Mouse (Mus musculus) C2C12 (cell line): Measurements from ENCODE around the gene Cd80. TPM values are rescaled to one million over a fixed set of nuclear protein-coding genes. Genes with fewer than 3 reads are reported as not detected.

Experiments
- H3K27me3 ChIP-seq: one replicate; pipeline ENCODE4 v1.6.1; 2011; ENCODE audit not compliant: control insufficient read depth, insufficient read depth, insufficient read length
- H3K36me3 ChIP-seq: one replicate; pipeline ENCODE4 v1.6.1; 2011; ENCODE audit not compliant: control insufficient read depth, insufficient read depth
- H3K4me3 ChIP-seq: one replicate; pipeline ENCODE4 v1.5.1; 2011; ENCODE audit warnings: mild to moderate bottlenecking, control low read depth; ENCODE audit not compliant: poor library complexity, insufficient read depth, severe bottlenecking
- H3K79me2 ChIP-seq: one replicate; pipeline ENCODE4 v1.6.1; 2011; ENCODE audit not compliant: control insufficient read depth, insufficient read depth
- H3K79me3 ChIP-seq: one replicate; pipeline ENCODE4 v1.6.1; 2011; ENCODE audit warnings: low read depth, control low read depth
- H3ac ChIP-seq: one replicate; pipeline ENCODE3; 2011; ENCODE audit warnings: low read depth; ENCODE audit not compliant: control insufficient read depth, insufficient read length
- CEBPB ChIP-seq: IDR thresholded peaks from one replicate; pipeline ENCODE4 v1.6.1; 2011; ENCODE audit warnings: low read depth, mild to moderate bottlenecking, control low read depth, moderate library complexity
- CTCF ChIP-seq: IDR thresholded peaks from one replicate; pipeline ENCODE4 v1.5.1; 2011; ENCODE audit not compliant: control insufficient read depth, insufficient read depth, insufficient read length
- FOSL1 ChIP-seq: IDR thresholded peaks from one replicate; pipeline ENCODE4 v1.8.0; 2011; ENCODE audit warnings: mild to moderate bottlenecking, low read length; ENCODE audit not compliant: poor library complexity, insufficient read depth, severe bottlenecking
- MAX ChIP-seq: IDR thresholded peaks from one replicate; pipeline ENCODE4 v1.6.1; 2011; ENCODE audit warnings: mild to moderate bottlenecking, control low read depth
- MYOD1 ChIP-seq: IDR thresholded peaks from one replicate; pipeline ENCODE4 v1.6.1; 2011; ENCODE audit warnings: low read depth; ENCODE audit not compliant: control insufficient read depth, insufficient read length
- MYOG ChIP-seq: IDR thresholded peaks from one replicate; pipeline ENCODE4 v1.6.1; 2011; ENCODE audit not compliant: control insufficient read depth, insufficient read length; ENCODE audit errors: extremely low read depth
- USF1 ChIP-seq: IDR thresholded peaks from one replicate; pipeline ENCODE4 v1.6.1; 2011; ENCODE audit warnings: low read depth, mild to moderate bottlenecking, control low read depth, moderate library complexity
- polyA plus RNA-seq: library from polyadenylated mRNA; unstranded; fragments of >200 nt; fragmentation: generic; extraction: Trizol; gene quantifications from one replicate; pipeline ENCODE4 v1.2.1, GENCODE M21; 2012; ENCODE audit warnings: missing spikeins

The Cd80 gene
- polyA plus RNA-seq, 1 experiment = 8.7 TPM

GRCm38 (mm10) chr16:38467091-38467916, 11.9 kb downstream of the Cd80 start:
- H3K4me3 ChIP-seq = no peak overlapping the region
- peaks cover 100% of the 10 kb centered on the region for H3K79me2 ChIP-seq
- peaks cover 63% of the 10 kb centered on the region for H3K79me3 ChIP-seq
- H3K27me3 ChIP-seq = no peaks in the 10 kb centered on the region
- TF ChIP-seq FOSL1 (no peak), CEBPB (no peak), USF1 (no peak), MYOG (no peak), MYOD1 (no peak), MAX (no peak), CTCF (no peak)
- H3K36me3 ChIP-seq = peaks cover 17% of the 10 kb centered on the region
- no peak overlapping the region for H3ac ChIP-seq

GRCm38 (mm10) chr16:38467917-38468705, 12.8 kb downstream of the Cd80 start:
- no peak overlapping the region for H3K4me3 ChIP-seq
- peaks cover 25% of the 10 kb centered on the region for H3K36me3 ChIP-seq
- no peaks in the 10 kb centered on the region for H3K27me3 ChIP-seq
- H3K79me2 ChIP-seq = peaks cover 100% of the 10 kb centered on the region
- peaks cover 56% of the 10 kb centered on the region for H3K79me3 ChIP-seq
- no peak for TF ChIP-seq FOSL1
- TF ChIP-seq USF1 = no peak
- no peak for TF ChIP-seq MYOD1
- no peak for TF ChIP-seq CEBPB
- no peak for TF ChIP-seq MAX
- TF ChIP-seq CTCF = no peak
- TF ChIP-seq MYOG = no peak
- no peak overlapping the region for H3ac ChIP-seq

GRCm38 (mm10) chr16:38468706-38469018, 13.3 kb downstream of the Cd80 start:
- TF ChIP-seq FOSL1 (no peak), CEBPB (no peak), CTCF (no peak), USF1 (no peak), MYOD1 (no peak), MYOG (no peak), MAX (no peak)
- Histone ChIP-seq H3K36me3 (peaks cover 30% of the 10 kb centered on the region), H3K4me3 (no peak overlapping the region), H3K79me2 (peaks cover 97% of the 10 kb centered on the region), H3ac (no peak overlapping the region), H3K27me3 (no peaks in the 10 kb centered on the region), H3K79me3 (peaks cover 53% of the 10 kb centered on the region)

GRCm38 (mm10) chr16:38469437-38469836, 14.1 kb downstream of the Cd80 start:
- Histone ChIP-seq H3K79me2 (peaks cover 89% of the 10 kb centered on the region), H3K36me3 (peaks cover 32% of the 10 kb centered on the region), H3K27me3 (no peaks in the 10 kb centered on the region), H3K4me3 (no peak overlapping the region), H3K79me3 (peaks cover 48% of the 10 kb centered on the region), H3ac (no peak overlapping the region)
- TF ChIP-seq MYOG = no peak
- no peak for TF ChIP-seq USF1
- TF ChIP-seq FOSL1 = no peak
- no peak for TF ChIP-seq CTCF
- TF ChIP-seq CEBPB = no peak
- TF ChIP-seq MAX = no peak
- TF ChIP-seq MYOD1 = no peak

GRCm38 (mm10) chr16:38471697-38472506, 16.5 kb downstream of the Cd80 start:
- Histone ChIP-seq H3ac (no peak overlapping the region), H3K79me2 (peaks cover 64% of the 10 kb centered on the region), H3K36me3 (peaks cover 45% of the 10 kb centered on the region), H3K27me3 (no peaks in the 10 kb centered on the region), H3K79me3 (peaks cover 34% of the 10 kb centered on the region), H3K4me3 (no peak overlapping the region)
- TF ChIP-seq MYOG (no peak), CEBPB (no peak), MYOD1 (no peak), CTCF (no peak), MAX (no peak), USF1 (no peak), FOSL1 (no peak)
